Mouse (Mus musculus) 3T3-L1 (cell line): ENCODE results near the gene Hps1.

Source experiments
- DNase-seq: peaks from one replicate; pipeline ENCODE4 v3.0.0-alpha.2; 2015; ENCODE audit warnings: low read depth, low spot score

Gene Hps1

GRCm38 (mm10) chr19:42718101-42718500 lies 61.7 kb downstream of the Hps1 start:
- no peak for DNase-seq

GRCm38 (mm10) chr19:42717668-42718067 lies 62.1 kb downstream of the Hps1 start:
- no peak for DNase-seq

- no peak for DNase-seq
Measured at GRCm38 (mm10) chr19:42716507-42716906, 63.3 kb downstream of the Hps1 start.

GRCm38 (mm10) chr19:42713770-42714169 lies 66.0 kb downstream of the Hps1 start:
- no peak for DNase-seq
